Mouse (Mus musculus) gastrocnemius, adult 2 months (tissue): Measurements from ENCODE around the gene Map2. TPM values are rescaled to one million over a fixed set of nuclear protein-coding genes. Genes with fewer than 3 reads are reported as not detected.

Experiments used
- DNase-seq: peaks from one replicate; pipeline ENCODE4 v3.0.0; 2022
- H3K27ac ChIP-seq: fragments of 200-600 bp; 2 replicates; pipeline ENCODE4 v1.8.1; 2022; ENCODE audit warnings: mild to moderate bottlenecking
- H3K4me3 ChIP-seq: fragments of 200-600 bp; 2 replicates; pipeline ENCODE4 v1.8.1; 2022; ENCODE audit warnings: mild to moderate bottlenecking, moderate library complexity
- CTCF ChIP-seq: fragments of 200-600 bp; IDR thresholded peaks from 2 replicates; pipeline ENCODE4 v1.8.1; 2022; ENCODE audit warnings: antibody characterized with exemption, mild to moderate bottlenecking, moderate library complexity
- intact Hi-C: fragments of 180-260 bp; cut with DNase I; formaldehyde crosslinking; loops from one replicate; pipeline ENCODE4 v1.15.1; 2025
- total RNA-seq, 2 experiments: library from RNA; stranded (reverse); gene quantifications; 2 replicates each; pipeline ENCODE4 v1.2.3; 2021

The Map2 gene
- total RNA-seq, 2 experiments from 2014 or later: 2.2 to 4.4 TPM

- TF ChIP-seq CTCF: no peak
- H3K4me3 ChIP-seq: no peak overlapping the region
- intact Hi-C loops: no loop called here
- H3K27ac ChIP-seq: no peak overlapping the region
- DNase-seq: no peak
Measured at GRCm38 (mm10) chr1:66348404-66349165, 173.5 kb downstream of the Map2 start.

DNA sequence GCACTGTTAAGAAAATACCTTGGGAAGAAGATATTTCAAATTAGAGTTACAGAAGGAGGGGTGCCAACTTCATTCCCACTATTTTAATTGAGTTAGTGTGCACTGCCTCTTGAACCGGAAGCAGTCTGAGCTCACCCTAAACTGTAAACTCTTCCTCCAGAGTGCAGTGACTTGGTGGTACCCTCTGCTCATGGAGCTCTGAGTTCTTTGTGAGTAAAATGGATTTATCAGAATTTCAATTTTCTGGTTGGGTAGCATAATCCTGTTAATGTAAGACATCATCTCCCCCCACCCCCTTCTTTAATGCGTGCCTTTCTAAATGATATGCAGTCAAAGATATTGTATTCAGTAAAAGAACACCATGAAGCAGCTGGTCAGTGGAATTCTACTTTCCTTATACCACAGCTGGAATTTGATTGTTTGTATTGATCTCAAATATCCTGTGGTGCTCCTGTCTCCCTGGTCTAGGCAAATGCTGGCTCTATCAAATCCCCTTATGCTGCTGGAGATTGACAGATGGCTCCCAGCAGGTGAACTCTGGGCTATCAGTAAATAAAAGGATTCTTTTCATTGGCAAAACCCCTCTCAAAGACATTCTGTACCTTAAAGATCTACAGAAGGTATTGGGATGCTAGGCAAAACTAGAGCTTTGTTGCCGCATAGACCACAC is 174.2 kb downstream of the Map2 start:
- Histone ChIP-seq H3K27ac (no peak overlapping the region), H3K4me3 (no peak overlapping the region)
- intact Hi-C loops: no loop called here
- DNase-seq: no peak
- TF ChIP-seq CTCF: no peak

- DNase-seq: no peak
- intact Hi-C loops: no loop called here
- Histone ChIP-seq H3K4me3 (no peak overlapping the region), H3K27ac (no peak overlapping the region)
- TF ChIP-seq CTCF: no peak
Measured at GRCm38 (mm10) chr1:66351366-66351765, 176.3 kb downstream of the Map2 start.

GRCm38 (mm10) chr1:66361799-66362198 is 186.7 kb downstream of the Map2 start:
- no peak for DNase-seq
- Histone ChIP-seq H3K27ac (no peak overlapping the region), H3K4me3 (no peak overlapping the region)
- TF ChIP-seq CTCF: no peak
- intact Hi-C loops: no loop called here

DNA sequence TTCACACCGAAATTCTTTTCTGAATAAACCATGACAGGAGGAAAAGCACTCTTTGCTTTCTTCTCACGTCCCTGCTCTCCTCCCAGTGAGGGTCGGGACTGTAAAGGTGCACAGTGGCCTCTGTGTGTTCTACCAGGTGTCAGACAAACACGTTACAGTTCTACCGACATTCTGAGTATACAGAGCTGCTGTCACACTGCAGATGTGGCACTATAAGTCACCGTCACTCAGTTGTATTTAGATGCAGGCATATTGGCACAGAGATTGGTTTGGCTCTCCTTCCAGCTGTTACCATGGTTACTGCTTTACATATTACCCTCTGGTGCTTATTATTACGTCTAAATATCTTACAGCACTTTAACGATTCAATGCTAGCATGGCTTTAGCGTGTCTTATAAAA is 188.2 kb downstream of the Map2 start:
- no peak overlapping the region for H3K4me3 ChIP-seq
- intact Hi-C loops: no loop called here
- no peak overlapping the region for H3K27ac ChIP-seq
- DNase-seq: no peak
- no peak for TF ChIP-seq CTCF

GRCm38 (mm10) chr1:66364386-66364785 is 189.3 kb downstream of the Map2 start:
- Histone ChIP-seq H3K4me3 (no peak overlapping the region), H3K27ac (no peak overlapping the region)
- DNase-seq: no peak
- intact Hi-C loops: no loop called here
- no peak for TF ChIP-seq CTCF

- TF ChIP-seq CTCF: no peak
- intact Hi-C loops: no loop called here
- H3K27ac ChIP-seq: no peak overlapping the region
- DNase-seq: no peak
- H3K4me3 ChIP-seq: no peak overlapping the region
Measured at GRCm38 (mm10) chr1:66365600-66365999, 190.5 kb downstream of the Map2 start.

DNA sequence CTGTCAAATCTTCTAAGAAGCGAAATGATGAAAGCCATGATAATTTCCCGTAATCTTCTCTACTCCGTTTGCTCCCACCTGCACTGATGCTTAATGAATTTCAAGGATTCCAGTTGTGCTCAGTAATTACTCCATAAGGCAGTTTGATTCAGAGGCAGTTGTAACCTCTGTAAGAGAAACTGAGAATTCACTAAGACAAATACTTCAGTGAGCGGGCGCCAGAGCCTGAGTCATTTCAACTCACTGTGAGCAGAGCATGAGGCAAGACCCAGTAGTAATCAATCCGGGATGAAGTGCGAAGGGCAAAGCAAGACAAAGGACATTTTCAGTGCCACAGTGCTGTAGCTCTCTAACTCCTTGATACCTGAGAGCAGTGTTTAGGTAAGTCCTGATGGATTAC is 194.4 kb downstream of the Map2 start:
- Histone ChIP-seq H3K4me3 (no peak overlapping the region), H3K27ac (no peak overlapping the region)
- intact Hi-C loops: no loop called here
- no peak for TF ChIP-seq CTCF
- no peak for DNase-seq

- DNase-seq: no peak
- Histone ChIP-seq H3K27ac (no peak overlapping the region), H3K4me3 (no peak overlapping the region)
- no peak for TF ChIP-seq CTCF
- intact Hi-C loops: no loop called here
Measured at GRCm38 (mm10) chr1:66371371-66371770, 196.3 kb downstream of the Map2 start.

DNA sequence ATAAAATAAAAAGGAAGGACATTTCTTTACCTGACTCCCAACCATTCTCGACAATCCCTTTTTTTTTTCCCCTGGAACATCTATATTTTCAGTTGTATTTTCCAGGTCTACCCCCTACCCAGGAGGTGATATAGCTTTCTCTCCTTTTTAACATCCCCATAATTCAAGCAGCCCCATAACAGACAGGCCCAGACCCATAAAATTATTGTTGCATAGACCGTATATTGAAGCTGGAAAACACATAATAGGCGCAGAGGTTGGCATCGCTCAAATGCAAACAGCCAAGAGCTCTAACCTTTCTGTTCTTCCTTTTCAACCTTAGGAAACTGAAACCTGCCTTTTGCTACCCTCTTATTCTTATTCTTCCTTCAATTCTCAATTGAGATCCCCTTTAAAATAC is 211.2 kb downstream of the Map2 start:
- intact Hi-C loops: no loop called here
- Histone ChIP-seq H3K4me3 (no peak overlapping the region), H3K27ac (no peak overlapping the region)
- no peak for TF ChIP-seq CTCF
- DNase-seq: no peak

GRCm38 (mm10) chr1:66386751-66387452 is 211.8 kb downstream of the Map2 start:
- Histone ChIP-seq H3K4me3 (no peak overlapping the region), H3K27ac (no peak overlapping the region)
- DNase-seq: no peak
- TF ChIP-seq CTCF: no peak
- intact Hi-C loops: no loop called here

DNA sequence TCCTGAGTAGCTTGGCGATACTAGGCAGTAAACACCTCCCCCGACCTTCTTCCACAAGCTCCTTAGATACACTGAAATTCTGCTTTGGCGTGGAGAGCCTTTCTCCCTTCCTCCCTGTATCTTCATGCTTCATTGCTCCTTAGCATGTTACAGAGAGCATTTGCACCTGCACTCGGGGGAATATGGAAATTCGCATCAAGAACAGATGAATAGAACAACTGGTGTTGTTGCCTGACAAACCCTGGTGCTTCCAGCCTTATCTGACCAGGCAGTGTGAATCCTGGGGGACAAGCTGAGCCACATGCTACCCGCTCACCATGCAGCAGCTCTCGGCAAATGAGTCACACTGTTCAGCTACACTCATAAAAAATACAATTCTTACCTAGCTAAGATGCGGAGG is 213.5 kb downstream of the Map2 start:
- H3K4me3 ChIP-seq: no peak overlapping the region
- H3K27ac ChIP-seq: no peak overlapping the region
- no peak for TF ChIP-seq CTCF
- intact Hi-C loops: no loop called here
- no peak for DNase-seq

- DNase-seq: no peak
- intact Hi-C loops: no loop called here
- no peak overlapping the region for H3K27ac ChIP-seq
- no peak overlapping the region for H3K4me3 ChIP-seq
- TF ChIP-seq CTCF: no peak
Measured at GRCm38 (mm10) chr1:66394944-66395637, 220.0 kb downstream of the Map2 start.
